Mouse (Mus musculus) urinary bladder, adult 2 months (tissue): ENCODE data around the gene Hba-x. TPM values are rescaled to one million over a fixed set of nuclear protein-coding genes. Genes with fewer than 3 reads are reported as not detected.

ENCODE experiments used
- polyA plus RNA-seq: library from polyadenylated mRNA; depleted of rRNA; stranded (reverse); fragments of >200 nt; gene quantifications from 2 replicates; pipeline ENCODE4 v1.2.3, GENCODE M21; 2012; rRNA removed

The Hba-x gene
- polyA plus RNA-seq, 1 experiment = 0.19 TPM

Other genes with a start within 250 kb of the Hba-x start
- gene Il9r, start 76.1 kb upstream of the Hba-x start, polyA plus RNA-seq = 0.23 and 0.24 TPM in 2 replicates
- gene Snrnp25, start 71.0 kb upstream of the Hba-x start, polyA plus RNA-seq = 28.4 and 31.5 TPM in 2 replicates
- 74.1 and 87.8 TPM in 2 replicates for gene Rhbdf1, start 54.1 kb upstream of the Hba-x start, polyA plus RNA-seq
- 12.8 and 14.6 TPM in 2 replicates for gene Mpg, start 49.9 kb upstream of the Hba-x start, polyA plus RNA-seq
- 61.1 and 70.4 TPM in 2 replicates for gene Nprl3, start 8.7 kb upstream of the Hba-x start, polyA plus RNA-seq
- 62.4 and 76.0 TPM in 2 replicates for gene Hba-a1, start 7.1 kb downstream of the Hba-x start, polyA plus RNA-seq
- gene Hbq1b, start 10.6 kb downstream of the Hba-x start, polyA plus RNA-seq = not detected in 2 replicates
- gene Hba-a2, start 20.1 kb downstream of the Hba-x start, polyA plus RNA-seq = 173 and 196 TPM in 2 replicates
- not detected in 2 replicates for gene Hbq1a, start 23.7 kb downstream of the Hba-x start, polyA plus RNA-seq
- gene Sh3pxd2b, start 71.4 kb downstream of the Hba-x start, polyA plus RNA-seq = 10.0 and 15.0 TPM in 2 replicates
- 18.7 and 21.2 TPM in 2 replicates for gene Ubtd2, start 179.0 kb downstream of the Hba-x start, polyA plus RNA-seq